Mouse (Mus musculus) kidney, embryonic 15.5 days (tissue): ENCODE data around the gene Eif4a1. TPM values are rescaled to one million over a fixed set of nuclear protein-coding genes. Genes with fewer than 3 reads are reported as not detected.

Experiments used
- ATAC-seq: fragments of 200-750 bp; cut with Nextera tagmentation; replicated peaks from 2 replicates; pipeline ENCODE4 v1.8.0; 2017; ENCODE audit warnings: moderate TSS enrichment; ENCODE audit not compliant: low FRiP score
- H3K27ac ChIP-seq: fragments of 300-500 bp; sonication (generic); 2 replicates; pipeline ENCODE4 v1.5.1; 2015; ENCODE audit warnings: mild to moderate bottlenecking, inconsistent platforms
- H3K27me3 ChIP-seq: fragments of 300-500 bp; sonication (generic); 2 replicates; pipeline ENCODE4 v1.6.1; 2015; ENCODE audit warnings: inconsistent platforms
- H3K36me3 ChIP-seq: fragments of 300-500 bp; sonication (generic); 2 replicates; pipeline ENCODE4 v1.6.1; 2015; ENCODE audit warnings: inconsistent platforms
- H3K4me1 ChIP-seq: fragments of 300-500 bp; sonication (generic); 2 replicates; pipeline ENCODE4 v1.6.1; 2015; ENCODE audit warnings: inconsistent platforms
- H3K4me2 ChIP-seq: fragments of 300-500 bp; sonication (generic); 2 replicates; pipeline ENCODE4 v1.6.1; 2015; ENCODE audit warnings: moderate library complexity, mild to moderate bottlenecking, inconsistent platforms
- H3K4me3 ChIP-seq: fragments of 300-500 bp; sonication (generic); replicated peaks from 2 replicates; pipeline ENCODE4 v1.5.1; 2015; ENCODE audit warnings: mild to moderate bottlenecking, inconsistent platforms
- H3K9ac ChIP-seq: fragments of 300-500 bp; sonication (generic); 2 replicates; pipeline ENCODE4 v1.6.1; 2015; ENCODE audit warnings: mild to moderate bottlenecking, inconsistent platforms
- H3K9me3 ChIP-seq: fragments of 300-500 bp; sonication (generic); replicated peaks from 2 replicates; pipeline ENCODE4 v1.6.1; 2016; ENCODE audit warnings: inconsistent platforms
- WGBS: fragments of 180-500 bp; shearing (Covaris S2); methylation state at CpG from one replicate; pipeline ENCODE4 v1.1.7; 2015; ENCODE audit warnings: mixed read lengths; 5-methylcytosine and 5-hydroxymethylcytosine counted together
- polyA plus RNA-seq: library from polyadenylated mRNA; unstranded; fragments of >200 nt; fragmentation: Nextera tagmentation; extraction: Ambion mirVana; gene quantifications from 2 replicates; pipeline ENCODE4 v1.2.1, GENCODE M21; 2015

The Eif4a1 gene
- polyA plus RNA-seq, 1 experiment from 2014 or later: 589 TPM

- no peak within 1 kb of the TSS for H3K4me3 ChIP-seq
- H3K4me1 ChIP-seq: peaks cover 45% of the 10 kb centered on the region
- H3K27me3 ChIP-seq: no peaks in the 10 kb centered on the region
- no peak for ATAC-seq
- peak within 1 kb of the TSS; percentile 58; the same call in 1 of the 2 replicates for H3K27ac ChIP-seq
- no peak within 1 kb of the TSS for H3K4me2 ChIP-seq
- H3K9ac ChIP-seq: no peak within 1 kb of the TSS
- H3K36me3 ChIP-seq: peaks cover 78% of the 10 kb centered on the region
- WGBS: 37% methylated on average over 7 of the region's 7 CpGs
- H3K9me3 ChIP-seq: no peaks in the 10 kb centered on the region
These were observed 6.1 kb downstream of the Eif4a1 start, which contains the start of gene Cd68 for GRCm38 (mm10) chr11:69665961-69666664. Cd68 (minus strand) TSS chr11:69666153.

GRCm38 (mm10) chr11:69665457-69665960 is 6.7 kb downstream of the Eif4a1 start:
- Histone ChIP-seq H3K4me1 (peaks cover 47% of the 10 kb centered on the region), H3K36me3 (peaks cover 73% of the 10 kb centered on the region), H3K9ac (no peak overlapping the region), H3K9me3 (no peaks in the 10 kb centered on the region), H3K4me3 (no peak overlapping the region), H3K27ac (peak overlapping the region; percentile 58; the same call in 1 of the 2 replicates), H3K4me2 (no peak overlapping the region), H3K27me3 (no peaks in the 10 kb centered on the region)
- no peak for ATAC-seq
- WGBS: 70% methylated on average over 9 of the region's 9 CpGs

- H3K27ac ChIP-seq: no peak overlapping the region
These were observed 7.4 kb downstream of the Eif4a1 start for GRCm38 (mm10) chr11:69664841-69665240.

GRCm38 (mm10) chr11:69663795-69664194 is 8.4 kb downstream of the Eif4a1 start:
- Histone ChIP-seq H3K27me3 (no peaks in the 10 kb centered on the region), H3K27ac (peak overlapping the region; percentile 97), H3K9ac (no peak overlapping the region), H3K4me3 (no peak overlapping the region), H3K36me3 (peaks cover 66% of the 10 kb centered on the region), H3K4me1 (peaks cover 33% of the 10 kb centered on the region), H3K9me3 (no peaks in the 10 kb centered on the region), H3K4me2 (no peak overlapping the region)
- WGBS: 85% methylated on average over 6 of the region's 6 CpGs
- no peak for ATAC-seq

More at GRCm38 (mm10) chr11:69664841-69665240, 7.4 kb downstream of the Eif4a1 start:
- peaks cover 43% of the 10 kb centered on the region for H3K4me1 ChIP-seq
- 91% methylated on average over 7 of the region's 7 CpGs for WGBS
- peaks cover 68% of the 10 kb centered on the region for H3K36me3 ChIP-seq
- no peak overlapping the region for H3K4me2 ChIP-seq
- H3K9me3 ChIP-seq: no peaks in the 10 kb centered on the region
- H3K27me3 ChIP-seq: no peaks in the 10 kb centered on the region
- no peak overlapping the region for H3K9ac ChIP-seq
- H3K4me3 ChIP-seq: no peak overlapping the region
- no peak for ATAC-seq

GRCm38 (mm10) chr11:69662967-69663671 is 9.1 kb downstream of the Eif4a1 start:
- WGBS: 63% methylated on average over 13 of the region's 13 CpGs
- Histone ChIP-seq H3K27me3 (no peaks in the 10 kb centered on the region), H3K4me1 (peaks cover 28% of the 10 kb centered on the region), H3K9ac (peak overlapping the region; percentile 56), H3K4me2 (peak overlapping the region; percentile 59), H3K36me3 (peaks cover 66% of the 10 kb centered on the region), H3K9me3 (no peaks in the 10 kb centered on the region), H3K4me3 (peak overlapping the region; percentile 67), H3K27ac (peak overlapping the region; percentile 97)
- 0 out of 2 replicates have a peak, but pooled peaks have one; percentile 2 for ATAC-seq

- Histone ChIP-seq H3K9ac (peak within 1 kb of the TSS; percentile 56), H3K27ac (peak within 1 kb of the TSS; percentile 97), H3K4me3 (peak within 1 kb of the TSS; percentile 67), H3K4me2 (peak within 1 kb of the TSS; percentile 59), H3K4me1 (peaks cover 28% of the 10 kb centered on the region), H3K27me3 (no peaks in the 10 kb centered on the region), H3K9me3 (no peaks in the 10 kb centered on the region), H3K36me3 (peaks cover 66% of the 10 kb centered on the region)
- peak; percentile 96 for ATAC-seq
- under 1% methylated on average over 48 of the region's 48 CpGs for WGBS
These were observed 9.8 kb downstream of the Eif4a1 start, which contains the start of gene Mpdu1 for GRCm38 (mm10) chr11:69662213-69662966. Mpdu1 (minus strand) TSS chr11:69662642.

GRCm38 (mm10) chr11:69661221-69661881 is 10.9 kb downstream of the Eif4a1 start:
- Histone ChIP-seq H3K4me2 (peak overlapping the region; percentile 59), H3K36me3 (peaks cover 64% of the 10 kb centered on the region), H3K4me1 (peaks cover 36% of the 10 kb centered on the region), H3K27me3 (no peaks in the 10 kb centered on the region), H3K27ac (peak overlapping the region; percentile 97), H3K9me3 (no peaks in the 10 kb centered on the region), H3K4me3 (peak overlapping the region; percentile 67), H3K9ac (peak overlapping the region; percentile 56)
- ATAC-seq: no peak
- 83% methylated on average over 3 of the region's 3 CpGs for WGBS

- Histone ChIP-seq H3K4me2 (no peak overlapping the region), H3K9ac (no peak overlapping the region), H3K4me3 (no peak overlapping the region), H3K27me3 (no peaks in the 10 kb centered on the region), H3K4me1 (peaks cover 46% of the 10 kb centered on the region), H3K36me3 (peaks cover 64% of the 10 kb centered on the region), H3K9me3 (no peaks in the 10 kb centered on the region), H3K27ac (no peak overlapping the region)
- ATAC-seq: no peak
- 77% methylated on average over 15 of the region's 15 CpGs for WGBS
These were observed 14.8 kb downstream of the Eif4a1 start for GRCm38 (mm10) chr11:69657462-69657881.

- H3K27ac ChIP-seq: 0 out of 2 replicates have a peak overlapping the region, but pooled peaks have one; percentile 3
- peaks cover 46% of the 10 kb centered on the region for H3K4me1 ChIP-seq
- peaks cover 70% of the 10 kb centered on the region for H3K36me3 ChIP-seq
- no peak overlapping the region for H3K9ac ChIP-seq
- 79% methylated on average over 10 of the region's 10 CpGs for WGBS
- H3K9me3 ChIP-seq: no peaks in the 10 kb centered on the region
- H3K4me2 ChIP-seq: no peak overlapping the region
- ATAC-seq: no peak
- no peak overlapping the region for H3K4me3 ChIP-seq
- no peaks in the 10 kb centered on the region for H3K27me3 ChIP-seq
These were observed 15.4 kb downstream of the Eif4a1 start for GRCm38 (mm10) chr11:69656617-69657461.

- H3K36me3 ChIP-seq: peaks cover 78% of the 10 kb centered on the region
These were observed 16.2 kb downstream of the Eif4a1 start for GRCm38 (mm10) chr11:69656065-69656455.

More at GRCm38 (mm10) chr11:69656065-69656455, 16.2 kb downstream of the Eif4a1 start:
- no peak overlapping the region for H3K27ac ChIP-seq
- no peaks in the 10 kb centered on the region for H3K9me3 ChIP-seq
- H3K4me2 ChIP-seq: no peak overlapping the region; the same call in 1 of the 2 replicates
- H3K27me3 ChIP-seq: no peaks in the 10 kb centered on the region
- no peak overlapping the region for H3K4me3 ChIP-seq
- peak overlapping the region; percentile 16; the same call in 1 of the 2 replicates for H3K9ac ChIP-seq
- ATAC-seq: no peak
- peaks cover 38% of the 10 kb centered on the region for H3K4me1 ChIP-seq
- 78% methylated on average over 5 of the region's 5 CpGs for WGBS
